Mouse (Mus musculus) stomach, embryonic 14.5 days (tissue): ENCODE measurements around the gene Mrps35. TPM values are rescaled to one million over a fixed set of nuclear protein-coding genes. Genes with fewer than 3 reads are reported as not detected.

Experiments
- ATAC-seq: fragments of 200-750 bp; cut with Nextera tagmentation; 2 replicates; pipeline ENCODE4 v1.8.0; 2017; ENCODE audit warnings: low read depth, moderate TSS enrichment; ENCODE audit not compliant: insufficient number of reproducible peaks, insufficient read depth, low FRiP score
- H3K27ac ChIP-seq: fragments of 300-500 bp; sonication (generic); 2 replicates; pipeline ENCODE4 v1.5.1; 2014; ENCODE audit warnings: mild to moderate bottlenecking, low read length, moderate library complexity, mixed read lengths
- H3K27me3 ChIP-seq: fragments of 300-500 bp; sonication (generic); 2 replicates; pipeline ENCODE4 v1.6.1; 2014; ENCODE audit warnings: low read length, control low read depth, mixed read lengths; ENCODE audit not compliant: control insufficient read depth, insufficient read depth
- H3K36me3 ChIP-seq: fragments of 300-500 bp; sonication (generic); 2 replicates; pipeline ENCODE4 v1.6.1; 2014; ENCODE audit warnings: mild to moderate bottlenecking, control low read depth, low read length, moderate library complexity, mixed read lengths; ENCODE audit not compliant: control insufficient read depth, insufficient read depth
- H3K4me1 ChIP-seq: fragments of 300-500 bp; sonication (generic); 2 replicates; pipeline ENCODE4 v1.6.1; 2014; ENCODE audit warnings: low read length, control low read depth, mixed read lengths; ENCODE audit not compliant: control insufficient read depth, insufficient read depth
- H3K4me2 ChIP-seq: fragments of 300-500 bp; sonication (generic); replicated peaks from 2 replicates; pipeline ENCODE4 v1.6.1; 2014; ENCODE audit warnings: low read depth, low read length, control low read depth
- H3K4me3 ChIP-seq: fragments of 300-500 bp; sonication (generic); 2 replicates; pipeline ENCODE4 v1.5.1; 2014; ENCODE audit warnings: low read depth, low read length, control low read depth
- H3K9ac ChIP-seq: fragments of 300-500 bp; sonication (generic); replicated peaks from 2 replicates; pipeline ENCODE4 v1.6.1; 2014; ENCODE audit warnings: low read depth, mild to moderate bottlenecking, control low read depth, low read length, moderate library complexity, mixed read lengths
- H3K9me3 ChIP-seq: fragments of 300-500 bp; sonication (generic); 2 replicates; pipeline ENCODE4 v1.6.1; 2016; ENCODE audit warnings: low read depth, low read length, control low read depth; ENCODE audit not compliant: control insufficient read depth
- WGBS: fragments of 180-500 bp; shearing (Covaris S2); extraction: QIAGEN DNeasy Blood & Tissue Kit; methylation state at CpG from one replicate; pipeline ENCODE4 v1.1.7; 2014; 5-methylcytosine and 5-hydroxymethylcytosine counted together
- polyA plus RNA-seq: library from polyadenylated mRNA; unstranded; fragments of >200 nt; fragmentation: Nextera tagmentation; extraction: Ambion mirVana; gene quantifications from 2 replicates; pipeline ENCODE4 v1.2.1, GENCODE M21; 2014

The Mrps35 gene
- polyA plus RNA-seq, 1 experiment from 2014 or later, result 123 TPM

GRCm38 (mm10) chr6:147022375-147023132 is 20.0 kb upstream of the Mrps35 start:
- WGBS, result 84% methylated on average over 16 of the region's 16 CpGs
- H3K4me1 ChIP-seq, result no peaks in the 10 kb centered on the region
- no peaks in the 10 kb centered on the region for H3K9me3 ChIP-seq
- no peak overlapping the region for H3K27ac ChIP-seq
- no peak overlapping the region for H3K4me2 ChIP-seq
- no peaks in the 10 kb centered on the region for H3K27me3 ChIP-seq
- no peak overlapping the region for H3K9ac ChIP-seq
- H3K4me3 ChIP-seq, result no peak overlapping the region
- peaks cover 17% of the 10 kb centered on the region for H3K36me3 ChIP-seq
- ATAC-seq, result no peak

GRCm38 (mm10) chr6:147023133-147023395 is 19.5 kb upstream of the Mrps35 start:
- WGBS, result 84% methylated on average over 2 of the region's 2 CpGs
- ATAC-seq, result no peak
- Histone ChIP-seq H3K4me1 (no peaks in the 10 kb centered on the region), H3K27me3 (no peaks in the 10 kb centered on the region), H3K9me3 (no peaks in the 10 kb centered on the region), H3K4me2 (no peak overlapping the region), H3K4me3 (no peak overlapping the region), H3K27ac (no peak overlapping the region), H3K36me3 (peaks cover 17% of the 10 kb centered on the region), H3K9ac (no peak overlapping the region)

- H3K27ac ChIP-seq, result no peak overlapping the region
- H3K4me1 ChIP-seq, result no peaks in the 10 kb centered on the region
- no peaks in the 10 kb centered on the region for H3K9me3 ChIP-seq
- no peak for ATAC-seq
- H3K4me2 ChIP-seq, result no peak overlapping the region
- no peak overlapping the region for H3K9ac ChIP-seq
- peaks cover 17% of the 10 kb centered on the region for H3K36me3 ChIP-seq
- H3K4me3 ChIP-seq, result no peak overlapping the region
- H3K27me3 ChIP-seq, result no peaks in the 10 kb centered on the region
These were observed 19.0 kb upstream of the Mrps35 start for GRCm38 (mm10) chr6:147023568-147023967.

- H3K4me2 ChIP-seq, result no peak overlapping the region
- WGBS, result 59% methylated on average over 3 of the region's 3 CpGs
- no peaks in the 10 kb centered on the region for H3K27me3 ChIP-seq
- no peak overlapping the region for H3K4me3 ChIP-seq
- peak; percentile 67; the same call in 1 of the 2 replicates for ATAC-seq
- no peak overlapping the region for H3K9ac ChIP-seq
- no peaks in the 10 kb centered on the region for H3K9me3 ChIP-seq
- H3K27ac ChIP-seq, result no peak overlapping the region
- H3K36me3 ChIP-seq, result peaks cover 21% of the 10 kb centered on the region
- H3K4me1 ChIP-seq, result no peaks in the 10 kb centered on the region
These were observed 17.8 kb upstream of the Mrps35 start for GRCm38 (mm10) chr6:147024761-147025160.

GRCm38 (mm10) chr6:147028396-147028795 is 14.2 kb upstream of the Mrps35 start:
- WGBS, result 92% methylated on average over 2 of the region's 2 CpGs
- Histone ChIP-seq H3K4me1 (no peaks in the 10 kb centered on the region), H3K36me3 (peaks cover 26% of the 10 kb centered on the region)

GRCm38 (mm10) chr6:147029591-147029990 is 13.0 kb upstream of the Mrps35 start:
- Histone ChIP-seq H3K4me3 (no peak overlapping the region), H3K4me1 (no peaks in the 10 kb centered on the region), H3K9ac (no peak overlapping the region), H3K36me3 (peaks cover 26% of the 10 kb centered on the region), H3K27me3 (no peaks in the 10 kb centered on the region), H3K9me3 (no peaks in the 10 kb centered on the region), H3K27ac (no peak overlapping the region), H3K4me2 (no peak overlapping the region)
- 94% methylated on average over 9 of the region's 9 CpGs for WGBS
- no peak for ATAC-seq

More at GRCm38 (mm10) chr6:147028396-147028795, 14.2 kb upstream of the Mrps35 start:
- Histone ChIP-seq H3K4me3 (no peak overlapping the region), H3K27ac (no peak overlapping the region), H3K4me2 (no peak overlapping the region), H3K9me3 (no peaks in the 10 kb centered on the region), H3K27me3 (no peaks in the 10 kb centered on the region), H3K9ac (no peak overlapping the region)
- no peak for ATAC-seq

GRCm38 (mm10) chr6:147030096-147030885 is 12.3 kb upstream of the Mrps35 start:
- Histone ChIP-seq H3K36me3 (peaks cover 26% of the 10 kb centered on the region), H3K9ac (no peak overlapping the region), H3K4me1 (no peaks in the 10 kb centered on the region), H3K4me2 (no peak overlapping the region), H3K9me3 (no peaks in the 10 kb centered on the region), H3K4me3 (no peak overlapping the region), H3K27me3 (no peaks in the 10 kb centered on the region), H3K27ac (no peak overlapping the region)
- 90% methylated on average over 15 of the region's 15 CpGs for whole genome bisulfite sequencing
- no peak for ATAC-seq

GRCm38 (mm10) chr6:147032303-147032925 is 10.2 kb upstream of the Mrps35 start, which contains the start of gene Rep15:
TSS of gene Rep15 (plus strand) at chr6:147032584.
- WGBS, result 41% methylated on average over 13 of the region's 13 CpGs
- Histone ChIP-seq H3K4me2 (no peak within 1 kb of the TSS), H3K9ac (no peak within 1 kb of the TSS), H3K9me3 (no peaks in the 10 kb centered on the region), H3K36me3 (peaks cover 9% of the 10 kb centered on the region; the same call in 1 of the 2 replicates), H3K27me3 (no peaks in the 10 kb centered on the region), H3K27ac (no peak within 1 kb of the TSS), H3K4me3 (no peak within 1 kb of the TSS), H3K4me1 (no peaks in the 10 kb centered on the region)
- no peak for ATAC-seq
